Mouse (Mus musculus) heart, embryonic 16.5 days (tissue): ENCODE results near the gene Gtsf1. TPM values are rescaled to one million over a fixed set of nuclear protein-coding genes. Genes with fewer than 3 reads are reported as not detected.

Experiments used
- ATAC-seq: fragments of 200-750 bp; cut with Nextera tagmentation; replicated peaks from 2 replicates; pipeline ENCODE4 v1.8.0; 2017; ENCODE audit warnings: moderate number of reproducible peaks; ENCODE audit not compliant: insufficient read depth, low FRiP score; ENCODE audit errors: extremely low read depth
- H3K27ac ChIP-seq: fragments of 300-500 bp; sonication (generic); 2 replicates; pipeline ENCODE4 v1.5.1; 2014; ENCODE audit warnings: mild to moderate bottlenecking, low read length, control low read depth, moderate library complexity
- H3K27me3 ChIP-seq: fragments of 300-500 bp; sonication (generic); 2 replicates; pipeline ENCODE4 v1.6.1; 2014; ENCODE audit warnings: low read length, mixed read lengths; ENCODE audit not compliant: control insufficient read depth, insufficient read depth
- H3K36me3 ChIP-seq: fragments of 300-500 bp; sonication (generic); 2 replicates; pipeline ENCODE4 v1.6.1; 2014; ENCODE audit not compliant: control insufficient read depth, insufficient read depth
- H3K4me1 ChIP-seq: fragments of 300-500 bp; sonication (generic); 2 replicates; pipeline ENCODE4 v1.6.1; 2014; ENCODE audit warnings: low read length, mixed read lengths; ENCODE audit not compliant: control insufficient read depth, insufficient read depth
- H3K4me2 ChIP-seq: fragments of 300-500 bp; sonication (generic); 2 replicates; pipeline ENCODE4 v1.6.1; 2014; ENCODE audit warnings: low read depth, mild to moderate bottlenecking, control low read depth, low read length
- H3K4me3 ChIP-seq: fragments of 300-500 bp; sonication (generic); 2 replicates; pipeline ENCODE4 v1.5.1; 2014; ENCODE audit warnings: mild to moderate bottlenecking, control low read depth, low read length
- H3K9ac ChIP-seq: fragments of 300-500 bp; sonication (generic); 2 replicates; pipeline ENCODE4 v1.6.1; 2014; ENCODE audit warnings: low read length, control low read depth
- H3K9me3 ChIP-seq: fragments of 300-500 bp; sonication (generic); replicated peaks from 2 replicates; pipeline ENCODE4 v1.6.1; 2016; ENCODE audit warnings: low read length; ENCODE audit not compliant: control insufficient read depth
- WGBS: fragments of 180-500 bp; shearing (Covaris S2); extraction: QIAGEN DNeasy Blood & Tissue Kit; methylation state at CpG from one replicate; pipeline ENCODE4 v1.1.7; 2014; 5-methylcytosine and 5-hydroxymethylcytosine counted together
- polyA plus RNA-seq: library from polyadenylated mRNA; unstranded; fragments of >200 nt; fragmentation: Nextera tagmentation; extraction: Ambion mirVana; gene quantifications from 2 replicates; pipeline ENCODE4 v1.2.1, GENCODE M21; 2015

Gene Gtsf1
- 15.3 and 18.5 TPM in 2 replicates for polyA plus RNA-seq

GRCm38 (mm10) chr15:103430241-103430640 lies at the start of gene Gtsf1:
TSS of gene Gtsf1 (minus strand) at chr15:103430470.
- no peak within 1 kb of the TSS for H3K9ac ChIP-seq
- H3K4me3 ChIP-seq = no peak within 1 kb of the TSS
- ATAC-seq = no peak
- no peak within 1 kb of the TSS for H3K27ac ChIP-seq
- no peaks in the 10 kb centered on the region for H3K36me3 ChIP-seq
- 90% methylated on average over 16 of the region's 16 CpGs for WGBS
- 0 out of 2 replicates have a peak, but pooled peaks cover 2% of the 10 kb centered on the region for H3K4me1 ChIP-seq
- no peaks in the 10 kb centered on the region for H3K9me3 ChIP-seq
- H3K4me2 ChIP-seq = no peak within 1 kb of the TSS
- H3K27me3 ChIP-seq = no peaks in the 10 kb centered on the region

GRCm38 (mm10) chr15:103479080-103479606 lies 48.9 kb upstream of the Gtsf1 start:
- no peak overlapping the region for H3K27ac ChIP-seq
- H3K9ac ChIP-seq = no peak overlapping the region
- no peaks in the 10 kb centered on the region for H3K36me3 ChIP-seq
- H3K4me1 ChIP-seq = no peaks in the 10 kb centered on the region
- ATAC-seq = no peak
- H3K9me3 ChIP-seq = no peaks in the 10 kb centered on the region
- no peak overlapping the region for H3K4me2 ChIP-seq
- no peaks in the 10 kb centered on the region for H3K27me3 ChIP-seq
- no peak overlapping the region for H3K4me3 ChIP-seq
- WGBS = 50% methylated on average over 1 of the region's 1 CpGs

GRCm38 (mm10) chr15:103473769-103474168 lies 43.5 kb upstream of the Gtsf1 start:
- Histone ChIP-seq H3K27ac (no peak overlapping the region), H3K4me1 (no peaks in the 10 kb centered on the region), H3K36me3 (no peaks in the 10 kb centered on the region), H3K9ac (no peak overlapping the region), H3K4me3 (no peak overlapping the region), H3K27me3 (no peaks in the 10 kb centered on the region), H3K9me3 (no peaks in the 10 kb centered on the region), H3K4me2 (no peak overlapping the region)
- no peak for ATAC-seq
- WGBS = 84% methylated on average over 5 of the region's 5 CpGs

DNA sequence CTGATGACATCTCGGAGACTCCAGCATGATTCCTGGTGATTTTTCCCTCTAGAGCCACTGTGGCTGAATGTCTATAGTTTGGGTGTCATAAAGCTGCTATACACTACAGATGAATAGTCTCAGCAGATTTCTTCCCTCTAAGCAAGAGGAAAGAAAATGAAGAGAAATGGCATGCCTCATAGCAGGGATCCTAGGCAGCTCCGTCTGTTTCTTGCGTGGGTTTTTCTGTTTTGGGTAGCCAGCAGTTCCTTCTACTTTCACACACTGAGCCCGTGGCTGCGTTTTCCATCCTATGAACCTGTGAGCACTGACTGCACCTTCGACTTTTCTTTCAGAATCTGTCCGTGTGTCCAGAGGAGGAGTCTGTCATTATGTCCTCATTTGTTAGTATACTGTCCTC lies 42.9 kb upstream of the Gtsf1 start:
- Histone ChIP-seq H3K9me3 (no peaks in the 10 kb centered on the region), H3K27me3 (no peaks in the 10 kb centered on the region), H3K4me3 (no peak overlapping the region), H3K36me3 (no peaks in the 10 kb centered on the region), H3K9ac (no peak overlapping the region), H3K4me2 (no peak overlapping the region), H3K4me1 (no peaks in the 10 kb centered on the region), H3K27ac (no peak overlapping the region)
- WGBS = 87% methylated on average over 7 of the region's 7 CpGs
- ATAC-seq = no peak

DNA sequence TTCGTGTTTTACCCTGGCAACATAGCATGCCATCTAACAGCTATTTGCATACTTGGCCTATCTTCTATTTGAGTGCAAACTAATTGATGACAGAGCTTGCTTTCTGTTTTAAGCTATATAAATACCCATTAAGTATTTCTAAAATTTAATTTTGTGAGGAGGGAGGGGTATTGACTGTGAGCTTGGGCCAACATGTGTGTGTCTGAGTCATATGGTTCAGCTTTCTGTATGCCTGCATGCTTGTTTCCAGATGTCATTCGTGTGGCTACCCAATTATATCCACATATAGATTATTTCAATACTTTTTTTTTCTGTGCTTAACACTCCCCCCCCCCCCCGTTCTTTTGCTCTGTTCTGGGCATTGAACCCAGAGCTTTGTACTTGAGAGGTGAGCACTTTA lies 42.0 kb upstream of the Gtsf1 start:
- Histone ChIP-seq H3K4me2 (no peak overlapping the region), H3K27ac (no peak overlapping the region), H3K27me3 (no peaks in the 10 kb centered on the region), H3K4me1 (no peaks in the 10 kb centered on the region), H3K9me3 (no peaks in the 10 kb centered on the region), H3K9ac (no peak overlapping the region), H3K4me3 (no peak overlapping the region), H3K36me3 (no peaks in the 10 kb centered on the region)
- no peak for ATAC-seq
- 71% methylated on average over 3 of the region's 3 CpGs for WGBS

- Histone ChIP-seq H3K4me1 (no peaks in the 10 kb centered on the region), H3K27ac (no peak overlapping the region), H3K4me2 (no peak overlapping the region), H3K4me3 (no peak overlapping the region), H3K9me3 (no peaks in the 10 kb centered on the region), H3K36me3 (no peaks in the 10 kb centered on the region), H3K27me3 (no peaks in the 10 kb centered on the region), H3K9ac (no peak overlapping the region)
- ATAC-seq = no peak
- WGBS = 70% methylated on average over 7 of the region's 7 CpGs
Observed at GRCm38 (mm10) chr15:103471488-103472194, 41.4 kb upstream of the Gtsf1 start.

DNA sequence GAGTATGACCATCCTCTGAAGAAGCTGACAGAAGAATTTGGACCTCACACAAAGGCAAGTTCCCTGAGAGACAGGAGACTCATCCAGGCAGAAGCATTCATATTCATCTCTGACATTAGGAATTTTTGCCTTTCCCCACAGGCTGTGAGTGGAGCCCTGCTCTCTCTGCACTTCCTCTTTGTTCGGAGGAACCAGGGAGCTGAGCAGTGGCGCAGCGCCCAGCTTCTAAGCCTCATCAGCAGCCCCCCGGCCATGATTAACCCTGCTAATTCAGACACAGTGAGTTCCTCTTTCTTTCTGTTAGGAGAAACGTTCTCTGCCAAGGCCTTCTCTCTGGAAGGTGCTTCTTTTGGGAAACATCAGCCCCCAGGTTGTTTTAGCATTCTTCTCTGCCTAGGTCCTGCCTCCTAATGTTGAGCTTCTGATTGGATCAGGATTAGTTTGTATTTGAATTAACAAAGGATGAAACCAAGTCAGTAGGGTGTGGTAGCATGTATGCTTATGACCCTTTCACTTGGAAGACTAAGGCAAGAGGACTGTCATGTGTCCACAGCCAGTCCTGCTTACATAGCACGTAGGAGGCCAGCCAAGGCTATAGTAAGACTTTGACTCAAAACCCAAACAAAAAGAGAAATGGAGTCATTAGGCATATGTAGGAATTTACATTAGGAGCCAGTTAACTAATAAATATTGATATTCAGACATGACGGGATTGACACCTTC lies 32.4 kb upstream of the Gtsf1 start:
- Histone ChIP-seq H3K9me3 (no peaks in the 10 kb centered on the region), H3K4me3 (no peak overlapping the region), H3K9ac (no peak overlapping the region), H3K4me1 (no peaks in the 10 kb centered on the region), H3K27me3 (no peaks in the 10 kb centered on the region), H3K36me3 (no peaks in the 10 kb centered on the region), H3K4me2 (no peak overlapping the region), H3K27ac (no peak overlapping the region)
- no peak for ATAC-seq
- 60% methylated on average over 7 of the region's 7 CpGs for WGBS

DNA sequence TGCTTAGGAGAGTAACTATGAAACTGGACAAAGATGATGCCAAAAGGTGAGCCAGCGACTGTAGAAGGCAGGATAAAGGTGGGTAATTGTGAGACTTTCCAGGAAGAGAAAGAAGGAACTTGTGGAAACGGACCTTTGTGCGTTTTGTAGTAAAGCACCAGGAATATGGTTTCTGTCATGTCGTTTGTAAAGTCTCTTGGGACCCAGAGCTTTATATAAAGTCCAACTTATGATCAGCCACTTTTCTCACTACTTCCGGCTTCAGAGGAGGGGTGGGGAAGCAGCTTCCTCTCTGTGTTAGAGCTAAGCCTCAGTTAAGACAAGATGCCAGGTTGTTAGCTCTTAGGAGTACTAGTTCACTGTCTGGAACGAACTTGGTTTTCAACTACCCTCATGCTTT lies 24.2 kb upstream of the Gtsf1 start:
- H3K9me3 ChIP-seq = no peaks in the 10 kb centered on the region
- no peaks in the 10 kb centered on the region for H3K4me1 ChIP-seq
- H3K27me3 ChIP-seq = no peaks in the 10 kb centered on the region
- H3K9ac ChIP-seq = no peak overlapping the region
- peak overlapping the region; percentile 26 for H3K4me3 ChIP-seq
- 70% methylated on average over 6 of the region's 6 CpGs for WGBS
- peak overlapping the region; percentile 0; the same call in 1 of the 2 replicates for H3K4me2 ChIP-seq
- no peaks in the 10 kb centered on the region for H3K36me3 ChIP-seq
- H3K27ac ChIP-seq = no peak overlapping the region
- no peak for ATAC-seq

- Histone ChIP-seq H3K27ac (no peak within 1 kb of the TSS), H3K27me3 (no peaks in the 10 kb centered on the region), H3K4me2 (peak within 1 kb of the TSS; percentile 0; the same call in 1 of the 2 replicates), H3K9ac (no peak within 1 kb of the TSS), H3K4me1 (no peaks in the 10 kb centered on the region), H3K36me3 (no peaks in the 10 kb centered on the region), H3K4me3 (peak within 1 kb of the TSS; percentile 37), H3K9me3 (no peaks in the 10 kb centered on the region)
- ATAC-seq = peak; percentile 60
- 78% methylated on average over 13 of the region's 13 CpGs for WGBS
Observed at GRCm38 (mm10) chr15:103453551-103454218, 23.4 kb upstream of the Gtsf1 start, which contains the start of gene Nckap1l. TSS of gene Nckap1l (plus strand) at chr15:103453794.
